Mouse (Mus musculus): Measurements from ENCODE around the gene Aff3.

Aff3 gene

DNA sequence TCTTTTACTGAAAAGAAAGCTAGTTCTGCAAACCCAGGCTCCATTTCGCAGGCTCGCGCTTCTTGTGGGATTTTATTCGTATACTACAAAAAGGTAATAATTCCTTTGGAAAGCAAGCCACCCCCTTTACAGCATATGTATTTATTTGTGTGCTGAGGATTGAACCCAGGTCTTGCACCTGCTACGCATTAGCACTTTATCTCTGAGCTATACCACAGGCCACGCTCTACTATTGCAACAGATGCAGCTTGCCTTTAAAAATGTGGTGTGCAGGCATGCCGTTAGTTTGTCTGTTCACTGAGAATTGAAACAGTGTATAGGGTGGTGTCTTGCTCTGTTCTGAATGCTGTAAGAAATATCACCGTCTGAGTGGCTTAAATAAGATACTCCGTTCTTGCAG, 426.9 kb downstream of the Aff3 start:
- DNase-seq (ENCODE audit: low read depth, low spot score), result no peak

GRCm38 (mm10) chr1:38237027-38237787, 427.5 kb downstream of the Aff3 start:
- DNase-seq (ENCODE audit: low read depth, low spot score), result no peak

- DNase-seq (ENCODE audit: low read depth, low spot score), result no peak
These were observed 431.6 kb downstream of the Aff3 start for GRCm38 (mm10) chr1:38233121-38233520.

DNA sequence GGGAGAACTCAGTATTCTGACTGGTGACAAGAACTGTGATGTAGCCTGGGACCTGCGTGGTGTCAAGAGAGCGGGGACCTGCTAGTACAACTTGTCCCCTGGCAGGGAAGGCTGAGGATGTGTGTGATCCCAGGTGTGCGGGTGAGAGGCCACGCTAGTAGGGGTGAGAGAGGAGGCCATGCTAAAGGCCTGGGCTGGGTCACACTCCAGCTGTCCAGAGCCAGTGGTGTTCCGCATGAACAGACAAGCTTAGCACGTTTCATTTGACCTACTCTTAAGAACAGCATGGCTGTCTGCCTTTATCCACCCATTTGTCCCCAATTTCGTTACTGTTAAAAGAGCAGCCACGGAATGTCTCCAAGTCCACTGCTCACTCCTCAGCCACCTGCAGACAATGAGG, 434.7 kb downstream of the Aff3 start:
- DNase-seq (ENCODE audit: low read depth, low spot score), result no peak

DNA sequence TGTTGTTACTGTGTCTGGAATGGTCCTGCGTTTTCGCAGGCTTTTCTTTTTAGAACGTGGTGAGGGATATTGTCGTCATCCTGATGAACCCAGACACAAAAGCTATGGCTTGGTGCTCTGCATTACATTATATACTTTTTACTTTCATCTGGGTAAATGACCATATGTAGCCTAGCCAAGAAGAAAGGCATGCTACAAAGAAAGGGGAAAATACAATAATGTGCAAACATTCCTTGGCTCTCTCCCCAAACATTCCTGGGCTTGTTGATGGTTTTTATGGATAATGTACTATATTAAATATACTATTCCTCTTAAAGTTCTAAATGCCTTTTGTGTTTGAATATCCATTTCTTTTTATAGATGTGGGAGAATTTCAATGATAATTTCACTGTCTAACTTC, 435.9 kb downstream of the Aff3 start:
- DNase-seq (ENCODE audit: low read depth, low spot score), result no peak

DNA sequence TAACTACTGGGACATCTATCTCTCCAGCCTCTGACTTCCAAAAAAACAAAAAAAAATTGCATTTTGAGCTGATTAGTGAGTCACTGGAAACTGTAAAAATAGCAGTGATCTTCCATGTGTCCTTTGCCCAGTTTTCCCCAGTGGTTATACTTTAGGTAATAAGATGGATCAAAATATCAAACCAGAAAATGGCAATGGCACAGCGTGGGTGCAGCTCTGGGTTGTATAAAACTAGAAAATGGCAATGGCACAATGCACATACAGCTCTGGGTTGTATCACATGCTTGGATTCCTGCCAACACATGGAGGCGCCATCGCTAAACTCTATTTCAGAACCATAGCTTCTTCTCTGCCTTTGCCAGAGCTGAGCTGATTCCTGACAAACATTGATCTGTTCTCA, 439.6 kb downstream of the Aff3 start:
- no peak for DNase-seq (ENCODE audit: low read depth, low spot score)

DNA sequence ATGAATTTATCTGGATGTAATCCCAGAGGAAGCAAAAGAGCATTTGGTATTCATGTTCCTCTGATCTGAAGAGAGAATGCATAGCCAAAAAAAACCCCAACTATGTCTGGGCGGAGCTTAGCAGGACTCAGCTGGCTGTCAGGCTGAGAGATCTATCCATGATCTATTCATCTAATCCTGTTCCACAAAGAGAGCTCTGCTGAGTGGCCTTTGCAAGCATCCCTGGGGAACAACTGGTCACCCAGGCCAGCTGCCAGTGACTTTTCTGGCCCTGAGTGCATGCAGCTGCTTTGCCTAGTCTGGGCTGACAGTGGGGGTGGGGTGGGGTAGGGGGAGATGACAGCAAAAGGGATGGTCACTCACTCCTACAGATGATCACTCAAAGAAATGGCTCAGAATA, 442.6 kb downstream of the Aff3 start:
- DNase-seq (ENCODE audit: low read depth, low spot score), result no peak

DNA sequence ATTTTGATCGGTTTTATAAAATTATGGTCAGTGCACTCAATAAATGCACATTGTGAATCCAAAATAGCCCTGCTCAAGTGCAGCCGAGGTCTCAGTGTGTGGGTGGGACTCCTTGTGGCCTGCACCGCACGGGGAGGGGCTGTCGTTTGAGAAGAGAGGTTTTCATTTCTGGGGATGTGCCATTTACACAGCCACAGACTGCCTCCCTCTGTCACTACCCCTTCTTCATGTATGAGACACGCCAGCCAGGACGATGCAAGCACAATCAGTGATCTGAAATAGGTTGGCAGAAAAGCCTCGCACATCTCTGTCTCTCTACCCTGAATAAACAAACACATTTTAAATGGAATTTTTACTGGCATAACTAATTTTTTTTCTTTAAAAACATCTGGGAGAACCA, 443.3 kb downstream of the Aff3 start:
- DNase-seq (ENCODE audit: low read depth, low spot score), result no peak

DNA sequence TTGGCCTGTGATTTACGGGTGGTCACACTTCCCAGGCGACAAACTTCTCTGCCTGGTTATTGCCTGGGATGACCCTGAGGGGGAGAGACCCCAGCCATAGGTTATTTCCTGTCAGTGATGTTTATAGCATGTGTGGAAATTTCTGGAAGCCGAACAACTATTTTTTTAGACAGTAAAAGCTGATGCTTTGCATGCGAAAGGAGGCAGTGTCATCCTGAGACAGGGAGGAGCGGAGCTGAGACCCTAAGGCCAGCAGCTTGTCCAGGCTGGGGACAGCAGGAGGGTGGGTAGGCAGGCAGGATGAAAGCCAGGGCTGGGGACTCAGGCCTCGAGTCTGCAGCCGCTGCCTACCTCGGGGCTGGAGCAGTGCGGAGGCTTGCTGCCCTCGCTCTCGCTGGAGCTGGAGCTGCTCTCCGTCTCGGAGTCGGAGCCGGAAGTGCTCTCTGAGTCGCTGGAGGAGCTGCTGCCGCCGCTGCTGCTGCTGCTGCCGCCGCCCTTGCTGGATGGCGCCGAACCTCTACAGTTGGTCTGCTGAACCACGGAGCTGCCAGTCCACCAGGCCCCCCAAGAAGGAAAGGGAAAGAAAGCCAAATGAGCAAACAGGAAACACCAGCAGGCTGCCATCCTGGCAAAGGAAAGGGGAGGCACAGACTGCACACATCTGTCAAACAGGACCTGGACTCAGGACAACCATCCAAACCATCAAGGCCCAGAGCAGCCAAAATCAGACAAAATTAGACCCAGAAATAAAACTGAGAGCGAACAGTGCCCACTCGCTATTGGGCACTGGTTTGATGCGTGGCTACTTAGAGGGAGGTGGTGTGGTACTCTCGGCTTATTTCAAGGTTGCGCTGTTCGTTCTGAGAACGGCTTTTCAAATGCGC, 446.6 kb downstream of the Aff3 start:
- no peak for DNase-seq (ENCODE audit: low read depth, low spot score)

GRCm38 (mm10) chr1:38217098-38217497, 447.7 kb downstream of the Aff3 start:
- no peak for DNase-seq (ENCODE audit: low read depth, low spot score)

DNA sequence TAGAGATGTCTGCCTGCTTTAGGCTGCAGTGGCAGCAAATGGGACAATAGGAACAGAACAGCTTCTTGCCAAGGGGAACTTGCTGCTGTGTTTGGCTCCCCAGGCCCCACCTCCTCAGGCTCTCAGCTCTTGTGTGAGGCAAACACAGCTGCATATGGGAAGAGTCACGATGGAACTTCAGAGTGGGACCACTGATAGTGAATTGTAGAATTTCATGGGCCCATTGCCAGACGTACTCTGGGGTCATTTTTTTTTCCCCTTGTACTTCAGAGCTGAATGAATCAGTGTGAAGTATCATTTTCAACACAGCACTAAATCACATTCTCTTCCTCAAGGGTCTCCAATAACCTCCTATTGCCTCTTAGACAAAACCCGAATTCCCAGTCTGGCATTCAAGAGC, 451.4 kb downstream of the Aff3 start:
- DNase-seq (ENCODE audit: low read depth, low spot score), result no peak

GRCm38 (mm10) chr1:38212386-38212785, 452.4 kb downstream of the Aff3 start:
- no peak for DNase-seq (ENCODE audit: low read depth, low spot score)

DNA sequence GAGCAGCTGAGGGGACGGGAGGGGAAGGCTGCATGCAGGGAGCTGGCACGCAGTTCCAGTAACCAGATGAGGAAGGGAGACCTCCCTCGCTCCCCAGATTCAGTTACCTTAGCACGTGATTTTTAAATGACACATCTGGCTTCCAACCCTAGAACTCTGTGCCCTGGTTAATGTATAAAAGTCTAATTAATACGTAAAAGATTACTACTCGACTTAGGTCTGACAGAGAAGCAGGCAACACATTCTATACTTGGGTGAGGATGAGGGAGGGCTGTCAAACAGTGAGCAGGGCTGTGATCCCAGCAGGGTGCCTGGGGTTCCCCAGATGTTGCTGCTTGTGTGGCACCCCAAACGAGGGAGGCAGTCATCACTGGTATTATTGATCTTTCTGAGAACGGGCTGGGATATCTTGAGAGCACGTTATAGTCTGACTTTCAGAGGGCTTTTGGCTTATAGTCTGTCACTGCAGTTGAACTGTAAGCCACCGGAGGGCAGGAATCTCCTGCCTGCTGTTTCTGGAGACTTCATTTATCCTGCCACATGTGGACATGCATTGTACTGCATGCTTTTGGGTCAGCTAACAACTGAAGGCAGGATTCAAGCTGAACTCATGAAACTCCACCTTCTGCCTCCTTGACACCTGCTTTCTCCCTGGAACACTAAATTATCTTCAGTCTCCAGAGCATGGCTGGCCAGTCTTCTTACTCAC, 462.1 kb downstream of the Aff3 start:
- no peak for DNase-seq (ENCODE audit: low read depth, low spot score)

GRCm38 (mm10) chr1:38201796-38202195, 463.0 kb downstream of the Aff3 start:
- no peak for DNase-seq (ENCODE audit: low read depth, low spot score)

GRCm38 (mm10) chr1:38199669-38200635, 464.8 kb downstream of the Aff3 start:
- DNase-seq (ENCODE audit: low read depth, low spot score), result no peak

- DNase-seq (ENCODE audit: low read depth, low spot score), result no peak
These were observed 466.2 kb downstream of the Aff3 start for GRCm38 (mm10) chr1:38198393-38199029.

DNA sequence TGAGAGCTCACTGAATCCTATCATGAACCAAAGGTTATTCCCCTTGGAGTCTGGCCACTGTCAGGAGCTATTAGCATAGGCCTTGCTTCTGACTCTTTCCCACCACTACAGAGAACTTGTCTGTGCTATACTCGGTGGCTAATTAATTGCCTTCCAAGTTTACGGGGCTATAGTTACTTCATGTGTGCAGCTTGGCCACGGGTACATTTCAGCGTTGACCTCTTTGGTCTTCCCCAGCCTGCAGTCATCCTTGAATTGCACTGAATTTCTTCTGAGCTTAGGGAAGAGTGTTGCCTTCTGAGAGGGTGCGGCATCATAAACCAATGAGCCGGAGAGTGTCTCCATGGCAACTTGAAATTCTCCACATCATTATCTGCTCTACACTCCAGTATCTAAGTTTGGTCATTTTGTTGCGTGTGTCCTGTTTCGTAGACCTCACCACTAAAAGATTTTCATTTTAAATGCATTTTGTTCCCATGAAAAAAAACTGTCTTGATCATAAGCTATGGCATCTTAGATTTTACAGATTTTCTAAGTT, 467.5 kb downstream of the Aff3 start:
- no peak for DNase-seq (ENCODE audit: low read depth, low spot score)

- DNase-seq (ENCODE audit: low read depth, low spot score), result no peak
These were observed 469.0 kb downstream of the Aff3 start for GRCm38 (mm10) chr1:38195721-38196120.

DNA sequence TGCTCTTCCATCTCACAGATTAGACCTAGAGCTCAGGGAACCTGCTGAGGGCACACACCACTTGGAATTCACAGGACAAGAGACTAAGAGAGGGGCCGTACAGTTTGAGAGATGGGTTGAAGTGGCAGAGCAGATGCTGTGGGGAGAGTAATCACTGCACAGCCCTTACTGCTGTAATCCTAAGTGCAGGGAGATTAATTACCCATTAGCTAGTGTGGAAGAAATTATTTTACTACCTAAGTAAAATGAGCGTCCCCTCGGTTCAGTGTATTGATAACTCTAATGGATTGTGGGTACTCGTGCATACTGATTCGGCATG, 478.6 kb downstream of the Aff3 start:
- DNase-seq (ENCODE audit: low read depth, low spot score), result no peak

DNA sequence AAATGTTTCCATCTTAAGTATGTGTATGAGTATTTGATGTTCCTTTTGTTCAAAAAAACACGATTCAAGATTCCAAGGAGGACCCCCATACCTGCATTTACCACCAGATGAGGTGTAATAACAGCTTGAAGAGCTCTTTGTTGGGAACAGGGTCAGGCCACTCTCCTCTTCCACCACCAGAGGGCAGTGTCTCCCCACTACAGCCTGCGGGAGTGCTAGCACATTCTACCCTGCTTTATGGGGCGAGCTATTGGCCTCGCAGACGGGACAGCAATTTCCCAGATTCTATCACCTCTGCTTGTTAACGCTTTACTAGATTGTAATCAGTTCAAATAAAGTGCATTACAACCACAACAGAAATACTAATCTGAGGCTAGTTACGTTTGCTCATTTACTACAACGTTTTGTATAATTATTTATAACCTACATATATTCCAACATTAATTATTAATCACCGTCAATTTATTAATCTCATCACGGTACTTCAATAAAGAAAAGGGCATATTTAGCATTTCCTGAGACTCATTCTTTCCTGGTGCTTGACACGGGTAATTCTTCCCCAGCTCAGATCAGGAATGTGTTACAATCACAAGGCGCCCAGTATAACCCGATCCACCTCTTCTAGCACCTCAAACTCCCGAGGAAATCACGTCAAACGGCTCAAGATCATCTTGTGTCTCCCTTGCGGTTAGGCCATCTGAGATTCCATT, 479.1 kb downstream of the Aff3 start:
- DNase-seq (ENCODE audit: low read depth, low spot score), result peak; percentile 81

All from retina, postnatal 7 days (tissue).